Mouse (Mus musculus): ENCODE measurements around the gene Krtap17-1.

Gene Krtap17-1

GRCm38 (mm10) chr11:99964213-99964612 lies 29.6 kb downstream of the Krtap17-1 start:
- DNase-seq = no peak

- no peak for DNase-seq
Observed at GRCm38 (mm10) chr11:99948175-99948574, 45.6 kb downstream of the Krtap17-1 start, which contains the start of gene Krtap9-5. Gene Krtap9-5, plus strand, starts transcription at chr11:99948475.

All from lung, adult 18-20 months (tissue).